Mouse (Mus musculus) stomach, postnatal 0 days (tissue): ENCODE data around the gene Gjd2. TPM values are rescaled to one million over a fixed set of nuclear protein-coding genes. Genes with fewer than 3 reads are reported as not detected.
A peak's percentile ranks its signal among the peaks of the same experiment; 100 is the strongest.

Experiments
- ATAC-seq: fragments of 200-750 bp; cut with Nextera tagmentation; 2 replicates; pipeline ENCODE4 v1.8.0; 2017; ENCODE audit not compliant: low FRiP score, low TSS enrichment
- DNase-seq: peaks from one replicate; pipeline ENCODE4 v3.0.0-alpha.2; 2016; ENCODE audit warnings: low spot score
- H3K27ac ChIP-seq: fragments of 300-500 bp; sonication (generic); replicated peaks from 2 replicates; pipeline ENCODE4 v1.5.1; 2014; ENCODE audit warnings: mild to moderate bottlenecking, control low read depth
- H3K27me3 ChIP-seq: fragments of 300-500 bp; sonication (generic); 2 replicates; pipeline ENCODE4 v1.6.1; 2014; ENCODE audit warnings: low read length; ENCODE audit not compliant: control insufficient read depth, insufficient read depth
- H3K36me3 ChIP-seq: fragments of 300-500 bp; sonication (generic); 2 replicates; pipeline ENCODE4 v1.6.1; 2014; ENCODE audit warnings: low read length, mixed read lengths; ENCODE audit not compliant: control insufficient read depth, insufficient read depth
- H3K4me1 ChIP-seq: fragments of 300-500 bp; sonication (generic); replicated peaks from 2 replicates; pipeline ENCODE4 v1.6.1; 2014; ENCODE audit warnings: antibody characterized with exemption; ENCODE audit not compliant: control insufficient read depth, insufficient read depth
- H3K4me2 ChIP-seq: fragments of 300-500 bp; sonication (generic); replicated peaks from 2 replicates; pipeline ENCODE4 v1.6.1; 2014; ENCODE audit warnings: low read depth, mild to moderate bottlenecking, control low read depth, moderate library complexity
- H3K4me3 ChIP-seq: fragments of 300-500 bp; sonication (generic); 2 replicates; pipeline ENCODE4 v1.5.1; 2014; ENCODE audit warnings: low read depth, low read length, control low read depth
- H3K9ac ChIP-seq: fragments of 300-500 bp; sonication (generic); 2 replicates; pipeline ENCODE4 v1.6.1; 2014; ENCODE audit warnings: mild to moderate bottlenecking, low read length, control low read depth, mixed read lengths
- H3K9me3 ChIP-seq: fragments of 300-500 bp; sonication (generic); 2 replicates; pipeline ENCODE4 v1.6.1; 2016; ENCODE audit warnings: low read length; ENCODE audit not compliant: control insufficient read depth
- CTCF ChIP-seq: IDR thresholded peaks from 2 replicates; pipeline ENCODE4 v1.5.1; 2016; ENCODE audit warnings: antibody characterized with exemption, low read depth, mild to moderate bottlenecking, moderate library complexity
- EP300 ChIP-seq: optimal IDR thresholded peaks from 2 replicates; pipeline ENCODE3; 2016; ENCODE audit warnings: antibody characterized with exemption
- WGBS: fragments of 180-500 bp; shearing (Covaris S2); extraction: QIAGEN DNeasy Blood & Tissue Kit; methylation state at CpG from one replicate; pipeline ENCODE4 v1.1.7; 2014; 5-methylcytosine and 5-hydroxymethylcytosine counted together
- polyA plus RNA-seq: library from polyadenylated mRNA; unstranded; fragments of >200 nt; fragmentation: Nextera tagmentation; extraction: Ambion mirVana; gene quantifications from 2 replicates; pipeline ENCODE4 v1.2.1, GENCODE M21; 2015

Gjd2 gene
- polyA plus RNA-seq, 1 experiment from 2014 or later = 0.21 TPM

DNA sequence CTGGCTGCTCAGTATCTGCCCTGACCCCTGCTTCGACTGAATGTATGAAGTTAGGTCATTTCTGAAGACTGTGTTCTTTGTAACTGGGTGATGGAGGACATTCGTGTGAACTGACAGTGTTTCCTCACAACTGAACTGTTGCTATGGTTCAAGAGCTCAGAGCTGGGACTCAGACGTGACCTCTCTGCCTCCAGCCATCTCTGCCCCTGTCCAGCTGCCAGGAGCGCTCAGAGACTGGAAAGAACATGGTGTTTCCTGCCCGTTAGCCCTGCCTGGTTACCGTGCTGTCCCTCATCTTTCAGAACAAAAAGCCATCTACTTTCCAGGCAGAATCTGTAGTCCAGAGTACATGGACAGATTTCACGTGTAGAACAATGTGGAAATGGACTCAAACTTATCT lies 39.5 kb downstream of the Gjd2 start:
- no peaks in the 10 kb centered on the region for H3K27me3 ChIP-seq
- 67% methylated on average over 7 of the region's 7 CpGs for WGBS
- H3K36me3 ChIP-seq = no peaks in the 10 kb centered on the region
- no peak for ATAC-seq
- no peaks in the 10 kb centered on the region for H3K9me3 ChIP-seq
- H3K27ac ChIP-seq = no peak overlapping the region
- H3K4me1 ChIP-seq = no peaks in the 10 kb centered on the region
- no peak overlapping the region for H3K9ac ChIP-seq
- no peak overlapping the region for H3K4me2 ChIP-seq
- no peak overlapping the region for H3K4me3 ChIP-seq
- DNase-seq = no peak
- no peak for TF ChIP-seq EP300

DNA sequence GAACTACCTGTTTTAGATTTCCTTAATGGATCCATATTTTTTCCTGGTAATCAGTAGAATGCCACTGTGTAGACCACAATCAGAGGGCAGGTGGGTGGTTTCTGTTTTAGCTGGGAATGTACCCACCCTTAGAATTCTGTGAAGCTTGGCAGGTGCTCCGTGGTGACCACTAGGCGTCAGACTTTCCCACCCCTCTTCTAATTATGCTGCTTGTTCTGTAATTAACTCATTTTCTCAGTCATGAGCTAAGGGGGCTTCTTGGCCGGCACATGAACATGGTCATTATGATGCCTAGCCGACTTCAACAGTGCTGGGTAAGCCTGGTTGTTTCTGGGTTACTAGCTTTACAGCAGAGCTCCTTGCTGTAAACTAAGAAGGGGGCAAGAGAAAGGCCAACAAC lies 47.0 kb downstream of the Gjd2 start:
- H3K4me2 ChIP-seq = no peak overlapping the region
- TF ChIP-seq EP300 = no peak
- TF ChIP-seq CTCF = peak; percentile 57
- H3K4me3 ChIP-seq = no peak overlapping the region
- H3K9me3 ChIP-seq = no peaks in the 10 kb centered on the region
- DNase-seq (no peak), ATAC-seq (no peak)
- H3K4me1 ChIP-seq = no peaks in the 10 kb centered on the region
- H3K27ac ChIP-seq = no peak overlapping the region
- 33% methylated on average over 4 of the region's 4 CpGs for WGBS
- no peak overlapping the region for H3K9ac ChIP-seq
- no peaks in the 10 kb centered on the region for H3K36me3 ChIP-seq
- no peaks in the 10 kb centered on the region for H3K27me3 ChIP-seq

Other genes starting within 250 kb of the Gjd2 start
- 14.9 and 15.5 TPM in 2 replicates for gene Scg5, start 184.5 kb downstream of the Gjd2 start, polyA plus RNA-seq
- gene Arhgap11a, start 165.0 kb downstream of the Gjd2 start, polyA plus RNA-seq = 7.0 and 7.7 TPM in 2 replicates
- 28.4 and 31.0 TPM in 2 replicates for gene Actc1, start 39.9 kb upstream of the Gjd2 start, polyA plus RNA-seq
- 21.4 TPM in 2 replicates for gene Aqr, start 173.4 kb upstream of the Gjd2 start, polyA plus RNA-seq
- 1.8 and 2.0 TPM in 2 replicates for gene Zfp770, start 187.8 kb upstream of the Gjd2 start, polyA plus RNA-seq